Mouse (Mus musculus) neural tube, embryonic 15.5 days (tissue): ENCODE measurements around the gene Gtpbp6. TPM values are rescaled to one million over a fixed set of nuclear protein-coding genes. Genes with fewer than 3 reads are reported as not detected.
"Not testable (repeated sequence)": the region's sequence is repeated elsewhere in the genome, so short reads cannot be mapped to it uniquely, and the experiment has no call there.

Experiments
- ATAC-seq: fragments of 200-750 bp; cut with Nextera tagmentation; 2 replicates; pipeline ENCODE4 v1.8.0; 2017; ENCODE audit warnings: mild to moderate bottlenecking, moderate TSS enrichment, moderate library complexity; ENCODE audit not compliant: low FRiP score
- H3K27ac ChIP-seq: fragments of 300-500 bp; sonication (generic); replicated peaks from 2 replicates; pipeline ENCODE4 v1.5.1; 2015; ENCODE audit warnings: mild to moderate bottlenecking, inconsistent platforms
- H3K27me3 ChIP-seq: fragments of 300-500 bp; sonication (generic); replicated peaks from 2 replicates; pipeline ENCODE4 v1.6.1; 2015; ENCODE audit warnings: inconsistent platforms
- H3K36me3 ChIP-seq: fragments of 300-500 bp; sonication (generic); 2 replicates; pipeline ENCODE4 v1.6.1; 2015; ENCODE audit warnings: inconsistent platforms
- H3K4me1 ChIP-seq: fragments of 300-500 bp; sonication (generic); 2 replicates; pipeline ENCODE4 v1.6.1; 2015; ENCODE audit warnings: inconsistent platforms
- H3K4me2 ChIP-seq: fragments of 300-500 bp; sonication (generic); 2 replicates; pipeline ENCODE4 v1.6.1; 2015; ENCODE audit warnings: inconsistent platforms, mild to moderate bottlenecking, moderate library complexity
- H3K4me3 ChIP-seq: fragments of 300-500 bp; sonication (generic); replicated peaks from 2 replicates; pipeline ENCODE4 v1.5.1; 2015; ENCODE audit warnings: mild to moderate bottlenecking, inconsistent platforms
- H3K9ac ChIP-seq: fragments of 300-500 bp; sonication (generic); replicated peaks from 2 replicates; pipeline ENCODE4 v1.6.1; 2015; ENCODE audit warnings: mild to moderate bottlenecking, inconsistent platforms
- H3K9me3 ChIP-seq: fragments of 300-500 bp; sonication (generic); replicated peaks from 2 replicates; pipeline ENCODE4 v1.6.1; 2016; ENCODE audit warnings: inconsistent platforms
- WGBS: fragments of 180-500 bp; shearing (Covaris S2); methylation state at CpG from one replicate; pipeline ENCODE4 v1.1.7; 2015; ENCODE audit warnings: mixed read lengths; 5-methylcytosine and 5-hydroxymethylcytosine counted together
- polyA plus RNA-seq: library from polyadenylated mRNA; unstranded; fragments of >200 nt; fragmentation: Nextera tagmentation; extraction: Ambion mirVana; gene quantifications from 2 replicates; pipeline ENCODE4 v1.2.1, GENCODE M21; 2015

The Gtpbp6 gene
- polyA plus RNA-seq, 1 experiment from 2014 or later, result 68.3 TPM

DNA sequence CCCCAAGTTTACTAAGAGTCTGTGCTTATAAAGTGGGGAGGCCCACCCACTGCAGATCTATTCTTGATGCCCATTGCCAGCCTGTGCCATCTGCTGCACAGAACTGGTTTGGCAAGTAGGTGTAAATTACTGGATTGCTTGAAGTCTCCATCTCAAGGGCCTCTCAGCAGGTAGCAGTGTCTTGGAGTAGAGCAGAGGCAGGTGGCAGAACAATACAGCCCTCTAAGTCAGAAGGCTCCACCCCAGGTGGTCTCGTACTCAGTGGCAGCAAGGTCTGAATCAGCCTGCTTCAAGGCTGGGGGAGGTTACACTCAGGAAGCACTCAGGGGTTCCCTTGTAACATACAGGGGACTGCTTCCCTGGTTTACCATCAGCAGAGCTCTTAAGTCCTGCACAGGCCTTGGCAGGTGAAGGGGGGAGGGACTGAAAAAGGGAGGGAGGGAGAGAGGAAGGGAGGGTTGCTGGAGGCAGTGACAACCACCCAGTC, 9.0 kb downstream of the Gtpbp6 start:
- Histone ChIP-seq H3K9ac (no peak overlapping the region), H3K27me3 (no peaks in the 10 kb centered on the region), H3K4me1 (peaks cover 32% of the 10 kb centered on the region), H3K27ac (no peak overlapping the region), H3K36me3 (peaks cover 17% of the 10 kb centered on the region), H3K4me3 (no peak overlapping the region), H3K4me2 (no peak overlapping the region), H3K9me3 (no peaks in the 10 kb centered on the region)
- ATAC-seq, result no peak
- WGBS, result 33% methylated on average over 1 of the region's 1 CpGs

DNA sequence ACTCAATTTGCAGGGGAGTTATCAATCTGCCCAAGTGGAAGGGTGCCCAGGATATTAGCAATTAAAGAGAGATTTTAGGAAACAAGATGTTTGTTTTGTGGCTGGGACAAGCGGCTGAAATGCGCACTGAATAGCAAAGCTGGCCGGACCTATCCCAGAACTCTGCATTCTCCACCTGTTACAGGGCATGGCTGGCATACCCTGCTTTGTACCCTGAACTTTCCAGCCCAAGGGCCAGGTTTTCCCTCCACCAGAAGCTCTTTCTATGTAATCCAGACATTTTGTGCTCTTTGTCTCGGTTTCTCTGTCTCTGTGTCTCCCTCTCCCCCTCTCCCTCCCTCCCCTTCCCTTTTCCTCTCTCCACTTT, 13.2 kb downstream of the Gtpbp6 start:
- H3K4me2 ChIP-seq, result peak overlapping the region; percentile 88
- H3K9ac ChIP-seq, result peak overlapping the region; percentile 54
- peaks cover 8% of the 10 kb centered on the region for H3K4me1 ChIP-seq
- H3K9me3 ChIP-seq, result no peaks in the 10 kb centered on the region
- peak overlapping the region; percentile 73 for H3K27ac ChIP-seq
- no peaks in the 10 kb centered on the region for H3K27me3 ChIP-seq
- 9% methylated on average over 4 of the region's 4 CpGs for WGBS
- no peaks in the 10 kb centered on the region for H3K36me3 ChIP-seq
- peak overlapping the region; percentile 54 for H3K4me3 ChIP-seq
- peak; percentile 18; the same call in 1 of the 2 replicates for ATAC-seq

DNA sequence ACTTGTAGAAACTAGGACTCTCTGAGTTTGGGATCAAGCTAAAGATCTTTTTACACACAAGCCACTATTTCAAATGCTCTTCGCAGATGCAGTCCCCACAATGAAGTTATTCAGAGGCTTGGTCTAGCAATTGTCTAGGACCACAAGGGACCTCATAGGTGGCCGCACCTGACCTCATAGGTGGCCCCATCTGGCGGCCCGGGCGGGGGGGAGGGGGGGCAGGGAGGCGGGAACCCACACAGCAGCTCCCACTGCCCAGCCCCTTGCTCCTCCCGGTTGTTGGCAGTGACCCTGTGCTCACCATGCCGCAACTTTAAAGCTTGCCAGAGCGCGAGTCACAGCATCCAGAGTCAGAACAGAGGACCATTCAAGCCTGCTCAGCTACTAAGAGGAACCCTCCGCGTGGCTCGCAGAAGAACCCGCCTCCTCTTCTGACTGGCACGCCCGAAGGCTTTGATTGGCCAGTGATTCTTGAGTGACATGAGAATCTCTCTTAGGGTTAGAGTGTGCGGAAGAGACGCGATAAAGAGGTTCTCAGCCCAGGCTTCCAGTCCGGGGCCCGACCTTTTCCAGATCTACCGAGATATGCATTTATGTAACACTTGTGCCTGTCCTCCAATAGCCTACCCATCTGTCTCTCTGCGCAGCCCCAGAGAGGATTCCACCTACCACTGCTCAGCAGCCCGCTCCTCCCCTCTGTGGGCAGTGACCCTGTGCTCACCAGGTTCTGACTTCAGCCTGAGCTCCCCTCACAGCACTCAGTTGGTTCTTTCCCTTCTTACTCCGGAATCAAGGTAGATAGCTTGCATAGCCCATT, 13.8 kb downstream of the Gtpbp6 start, which contains the start of gene Gm35315:
Gene Gm35315 (minus strand): TSS at position 391 of the 817 bp plus-strand sequence.
- H3K4me1 ChIP-seq, result peaks cover 8% of the 10 kb centered on the region

DNA sequence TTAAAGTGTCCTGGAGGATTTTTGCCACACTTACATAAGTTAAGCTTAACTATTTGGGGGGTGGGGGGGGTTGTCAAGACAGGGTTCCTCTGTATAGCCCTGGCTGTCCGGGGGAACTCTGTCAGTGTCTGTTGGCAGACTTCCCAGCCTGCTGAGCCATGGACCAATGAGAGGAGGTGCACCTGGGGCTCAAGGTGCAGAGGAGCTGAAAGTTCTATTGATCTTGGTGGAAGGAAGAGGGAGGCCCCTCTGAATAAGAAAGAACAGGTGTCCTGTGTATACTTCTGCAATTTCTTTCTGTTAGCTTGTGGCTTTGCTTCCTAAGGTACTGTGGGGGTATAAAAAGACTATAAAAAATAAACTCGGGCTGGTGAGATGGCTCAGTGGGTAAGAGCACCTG, 16.5 kb downstream of the Gtpbp6 start:
- Histone ChIP-seq H3K4me1 (peaks cover 8% of the 10 kb centered on the region), H3K4me2 (no peak overlapping the region), H3K9me3 (no peaks in the 10 kb centered on the region), H3K27me3 (no peaks in the 10 kb centered on the region), H3K9ac (no peak overlapping the region), H3K27ac (no peak overlapping the region), H3K4me3 (no peak overlapping the region), H3K36me3 (no peaks in the 10 kb centered on the region)
- WGBS, result 81% methylated on average over 2 of the region's 2 CpGs
- no peak for ATAC-seq

More for the DNA sequence above, 13.8 kb downstream of the Gtpbp6 start, which contains the start of gene Gm35315:
- peak within 1 kb of the TSS; percentile 54 for H3K9ac ChIP-seq
- H3K9me3 ChIP-seq, result no peaks in the 10 kb centered on the region
- H3K4me3 ChIP-seq, result peak within 1 kb of the TSS; percentile 54
- no peaks in the 10 kb centered on the region for H3K27me3 ChIP-seq
- peak within 1 kb of the TSS; percentile 88 for H3K4me2 ChIP-seq
- 2% methylated on average over 25 of the region's 25 CpGs for WGBS
- no peaks in the 10 kb centered on the region for H3K36me3 ChIP-seq
- ATAC-seq, result peak; percentile 95
- peak within 1 kb of the TSS; percentile 73 for H3K27ac ChIP-seq

DNA sequence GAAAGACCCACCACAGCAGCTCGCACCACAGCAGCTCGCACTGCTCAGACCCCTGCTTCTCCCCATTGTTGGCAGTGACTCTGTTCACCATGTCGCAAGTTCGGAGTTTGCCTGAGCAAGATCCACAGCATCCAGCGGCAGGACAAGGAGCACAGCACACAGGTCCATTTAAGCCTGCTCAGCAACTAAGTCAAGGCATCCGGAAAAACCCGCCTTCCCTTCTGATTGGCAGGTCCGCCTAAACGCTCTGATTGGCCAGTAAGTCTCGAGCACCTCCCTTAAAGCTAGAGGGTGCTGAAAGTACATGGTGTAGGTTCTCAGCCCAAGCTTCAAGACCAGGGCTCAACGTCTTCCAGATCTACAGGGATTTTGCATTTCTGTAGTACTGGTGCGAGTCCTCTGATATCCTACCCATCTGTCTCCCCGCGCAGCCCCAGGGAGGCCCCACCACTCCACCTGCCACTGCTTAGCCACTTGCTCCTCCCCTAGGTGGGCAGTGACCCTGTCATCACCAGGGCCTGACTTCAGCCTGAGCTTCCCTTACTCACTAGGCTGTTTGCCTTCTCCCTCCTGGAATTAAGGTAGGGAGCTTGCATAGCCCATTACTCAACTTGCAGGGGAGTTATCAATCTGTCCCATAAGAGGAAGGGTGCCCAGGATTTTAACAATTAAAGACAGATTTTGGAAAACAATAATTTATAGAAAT, 21.7 kb downstream of the Gtpbp6 start:
- ATAC-seq, result no peak
- 40% methylated on average over 14 of the region's 14 CpGs for WGBS
- H3K9ac ChIP-seq, result no peak overlapping the region

DNA sequence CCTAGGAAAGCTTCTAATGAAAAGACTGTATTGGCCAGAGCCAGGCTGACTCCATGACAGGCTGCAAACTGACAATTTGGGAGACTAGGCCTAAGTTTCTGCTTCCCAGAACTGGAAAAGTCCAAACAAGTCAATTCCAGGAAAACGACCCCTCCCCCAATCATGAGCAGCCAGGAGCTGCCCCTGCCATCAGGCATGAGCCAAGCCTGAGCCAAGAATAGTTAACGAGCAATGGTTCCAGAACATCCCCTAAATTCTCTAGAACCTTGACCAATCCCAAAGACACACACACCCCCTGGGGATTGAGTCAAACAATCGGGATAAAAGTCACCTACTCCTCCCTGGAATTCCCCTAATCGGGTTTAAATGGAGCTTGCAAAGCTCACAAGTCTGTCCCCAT, 25.0 kb downstream of the Gtpbp6 start:
- no peaks in the 10 kb centered on the region for H3K27me3 ChIP-seq
- H3K9ac ChIP-seq, result no peak overlapping the region
- WGBS, result 91% methylated on average over 4 of the region's 4 CpGs
- peaks cover 23% of the 10 kb centered on the region; the same call in 1 of the 2 replicates for H3K9me3 ChIP-seq
- H3K36me3 ChIP-seq, result 0 out of 2 replicates have a peak, but pooled peaks cover 5% of the 10 kb centered on the region
- no peak overlapping the region for H3K4me2 ChIP-seq
- H3K4me1 ChIP-seq, result no peaks in the 10 kb centered on the region
- no peak overlapping the region for H3K27ac ChIP-seq
- ATAC-seq, result no peak
- no peak overlapping the region for H3K4me3 ChIP-seq

More for the DNA sequence above, 21.7 kb downstream of the Gtpbp6 start:
- H3K4me2 ChIP-seq, result no peak overlapping the region
- no peaks in the 10 kb centered on the region for H3K4me1 ChIP-seq
- no peak overlapping the region for H3K27ac ChIP-seq
- H3K36me3 ChIP-seq, result no peaks in the 10 kb centered on the region
- H3K27me3 ChIP-seq, result no peaks in the 10 kb centered on the region
- H3K9me3 ChIP-seq, result 0 out of 2 replicates have a peak, but pooled peaks cover 3% of the 10 kb centered on the region
- no peak overlapping the region for H3K4me3 ChIP-seq

DNA sequence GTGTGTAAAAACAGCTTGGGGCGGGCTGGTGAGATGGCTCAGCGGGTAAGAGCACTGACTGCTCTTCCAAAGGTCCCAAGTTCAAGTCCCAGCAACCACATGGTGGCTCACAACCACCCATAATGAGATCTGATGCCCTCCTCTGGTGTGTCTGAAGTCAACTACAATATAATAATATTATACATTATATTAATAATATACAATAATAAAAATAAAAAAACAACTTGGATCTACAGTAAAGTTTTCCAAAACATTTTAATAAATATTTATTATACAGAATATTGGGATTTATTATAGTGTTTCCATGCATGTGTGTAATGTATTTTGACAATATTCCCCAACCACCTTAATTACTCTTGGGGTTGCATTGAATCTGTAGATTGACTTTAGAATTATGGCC, 35.6 kb downstream of the Gtpbp6 start, which contains the start of gene Gm17655:
Gene Gm17655 (minus strand): TSS at position 101 of the 400 bp plus-strand sequence.
- not testable (repeated sequence) for ATAC-seq

DNA sequence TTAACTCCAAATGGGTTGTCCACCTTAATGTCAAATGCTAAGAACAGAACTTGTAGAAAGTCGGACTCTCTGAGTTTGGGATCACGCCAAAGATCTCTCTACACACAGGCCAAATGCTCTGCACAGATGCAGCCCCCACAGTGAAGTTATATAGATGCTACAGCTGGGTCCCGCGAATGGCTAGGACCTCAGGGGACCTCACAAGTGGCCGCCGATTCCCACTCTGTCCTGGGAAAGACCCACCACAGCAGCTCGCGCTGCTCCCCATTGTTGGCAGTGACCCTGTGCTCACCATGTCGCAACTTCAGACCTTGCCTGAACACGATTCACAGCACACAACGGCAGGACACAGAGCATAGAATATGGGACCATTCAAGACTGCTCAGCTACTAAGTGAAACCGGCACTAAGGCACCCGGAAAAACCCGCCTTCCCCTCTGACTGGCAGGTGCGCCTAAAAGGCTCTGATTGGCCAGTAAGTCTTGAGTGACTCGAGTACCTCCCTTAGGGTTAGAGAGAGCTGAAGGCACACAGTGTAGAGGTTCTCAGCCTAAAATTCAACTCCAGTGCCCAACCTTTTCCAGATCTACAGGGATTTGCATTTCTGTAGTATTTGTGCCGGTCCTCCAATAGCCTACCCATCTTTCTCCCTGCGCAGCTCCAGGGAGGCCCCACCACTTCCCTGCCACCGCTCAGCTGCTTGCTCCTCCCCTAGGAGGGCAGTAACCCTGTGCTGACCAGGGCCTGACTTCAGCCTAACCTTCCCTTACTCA, 50.2 kb downstream of the Gtpbp6 start:
- H3K9me3 ChIP-seq, result no peaks in the 10 kb centered on the region; the same call in 1 of the 2 replicates
- peak overlapping the region; percentile 50 for H3K9ac ChIP-seq
- peaks cover 4% of the 10 kb centered on the region for H3K4me1 ChIP-seq
- 2% methylated on average over 19 of the region's 19 CpGs for WGBS
- peak overlapping the region; percentile 73; the same call in 1 of the 2 replicates for H3K27ac ChIP-seq
- peak; percentile 98 for ATAC-seq
- H3K4me3 ChIP-seq, result peak overlapping the region; percentile 57
- H3K27me3 ChIP-seq, result no peaks in the 10 kb centered on the region
- H3K4me2 ChIP-seq, result peak overlapping the region; percentile 65
- H3K36me3 ChIP-seq, result no peaks in the 10 kb centered on the region

More for the DNA sequence above, 35.6 kb downstream of the Gtpbp6 start, which contains the start of gene Gm17655:
- not testable (repeated sequence) for H3K4me2 ChIP-seq, H3K4me1 ChIP-seq, H3K4me3 ChIP-seq, H3K27me3 ChIP-seq, H3K27ac ChIP-seq, H3K9ac ChIP-seq, H3K36me3 ChIP-seq
- 92% methylated on average over 2 of the region's 2 CpGs for WGBS
- H3K9me3 ChIP-seq, result peaks cover 26% of the 10 kb centered on the region

Other genes starting within 250 kb of the Gtpbp6 start
- 0.56 and 0.68 TPM in 2 replicates for gene Gm15446, start 184.8 kb downstream of the Gtpbp6 start, polyA plus RNA-seq
- gene Zfp932, start 111.7 kb downstream of the Gtpbp6 start, polyA plus RNA-seq, result 22.4 and 26.0 TPM in 2 replicates
- 3.2 and 4.6 TPM in 2 replicates for gene Gm17655, start 35.7 kb downstream of the Gtpbp6 start, polyA plus RNA-seq
- gene Gm35315, start 13.8 kb downstream of the Gtpbp6 start, polyA plus RNA-seq, result 0.44 and 0.92 TPM in 2 replicates
- gene Plcxd1, start 8.2 kb downstream of the Gtpbp6 start, polyA plus RNA-seq, result 6.4 and 7.5 TPM in 2 replicates
- 13.0 and 13.6 TPM in 2 replicates for gene Zfp605, start 1.9 kb upstream of the Gtpbp6 start, polyA plus RNA-seq
- 67.4 and 77.4 TPM in 2 replicates for gene Chfr, start 27.6 kb upstream of the Gtpbp6 start, polyA plus RNA-seq
- 20.1 and 23.6 TPM in 2 replicates for gene Golga3, start 68.5 kb upstream of the Gtpbp6 start, polyA plus RNA-seq
- gene Ankle2, start 122.8 kb upstream of the Gtpbp6 start, polyA plus RNA-seq, result 19.3 and 23.7 TPM in 2 replicates
- 95.5 and 99.0 TPM in 2 replicates for gene Pgam5, start 161.7 kb upstream of the Gtpbp6 start, polyA plus RNA-seq
- 11.7 and 14.6 TPM in 2 replicates for gene Pxmp2, start 178.0 kb upstream of the Gtpbp6 start, polyA plus RNA-seq
- gene Pole, start 178.1 kb upstream of the Gtpbp6 start, polyA plus RNA-seq, result 6.1 and 10.9 TPM in 2 replicates
- 9.8 and 11.3 TPM in 2 replicates for gene P2rx2, start 235.0 kb upstream of the Gtpbp6 start, polyA plus RNA-seq
- gene Lrcol1, start 236.5 kb upstream of the Gtpbp6 start, polyA plus RNA-seq, result not detected in 2 replicates